Comparison of ENCODE assay signal across 17 mouse cellular contexts in genomic region chr19:56838942-56839706, GRCm38 (mm10). TPM values are rescaled to one million over a fixed set of nuclear protein-coding genes. Genes with fewer than 3 reads are reported as not detected.
DNase-seq lines count a peak whose midpoint lies in the region; ATAC-seq and TF ChIP-seq lines count a peak whose summit lies in the region.
"Had no signal": no experiment of that assay in that cellular context is flagged by ENCODE, and none has a peak within 500 bp of the region (broad histone marks: within the 10 kb centered on the region; RNA-seq: fewer than 3 reads in every experiment).

No protein-coding gene starts in this region.

- no peaks in the 10 kb centered on the region for H3K9me3 ChIP-seq in midbrain, postnatal 0 days (ENCODE audit: low read length)
- H3K9me3 ChIP-seq in midbrain, embryonic 13.5 days, result no peaks in the 10 kb centered on the region
- no peaks in the 10 kb centered on the region for H3K9me3 ChIP-seq in stomach, postnatal 0 days (ENCODE audit: control insufficient read depth, low read length)

- no peak for ATAC-seq in midbrain, postnatal 0 days (ENCODE audit: low FRiP score)
- ATAC-seq in midbrain, embryonic 13.5 days, result no peak
- no peak for ATAC-seq in stomach, postnatal 0 days (ENCODE audit: low FRiP score, low TSS enrichment)
- ATAC-seq: Patski had no signal

- no peak for TF ChIP-seq EP300 in stomach, postnatal 0 days (optimal IDR thresholded peaks at IDR 0.05)

- no peak overlapping the region for H3K4me3 ChIP-seq in midbrain, postnatal 0 days (ENCODE audit: low read depth, low read length)
- H3K4me3 ChIP-seq in midbrain, embryonic 13.5 days (replicated peaks), result no peak overlapping the region
- no peak overlapping the region for H3K4me3 ChIP-seq in stomach, postnatal 0 days (ENCODE audit: low read depth, low read length)

- no peak overlapping the region for H3K27ac ChIP-seq in midbrain, postnatal 0 days (ENCODE audit: low read depth, low read length)
- no peak overlapping the region for H3K27ac ChIP-seq in midbrain, embryonic 13.5 days
- no peak overlapping the region for H3K27ac ChIP-seq in stomach, postnatal 0 days (replicated peaks)
- H3K27ac ChIP-seq: liver, embryonic 14.5 days had no signal

- H3K36me3 ChIP-seq in midbrain, postnatal 0 days (ENCODE audit: insufficient read depth, low read length), result no peaks in the 10 kb centered on the region
- H3K36me3 ChIP-seq in midbrain, embryonic 13.5 days, result no peaks in the 10 kb centered on the region
- no peaks in the 10 kb centered on the region for H3K36me3 ChIP-seq in stomach, postnatal 0 days (ENCODE audit: control insufficient read depth, insufficient read depth, low read length)

- WGBS in midbrain, postnatal 0 days, result 71% methylated on average over 17 of the region's 17 CpGs
- 70% methylated on average over 17 of the region's 17 CpGs for WGBS in midbrain, embryonic 13.5 days
- WGBS in stomach, postnatal 0 days, result 71% methylated on average over 17 of the region's 17 CpGs

- no peaks in the 10 kb centered on the region for H3K27me3 ChIP-seq in midbrain, postnatal 0 days (ENCODE audit: insufficient read depth, low read length)
- no peaks in the 10 kb centered on the region for H3K27me3 ChIP-seq in midbrain, embryonic 13.5 days
- no peaks in the 10 kb centered on the region for H3K27me3 ChIP-seq in stomach, postnatal 0 days (ENCODE audit: control insufficient read depth, insufficient read depth, low read length)

- no peak overlapping the region for H3K9ac ChIP-seq in midbrain, postnatal 0 days (replicated peaks; ENCODE audit: low read length, poor library complexity, severe bottlenecking)
- no peak overlapping the region for H3K9ac ChIP-seq in midbrain, embryonic 13.5 days (replicated peaks)
- H3K9ac ChIP-seq in stomach, postnatal 0 days (ENCODE audit: low read length), result no peak overlapping the region
- H3K9ac ChIP-seq: liver, embryonic 14.5 days had no signal

- no peak overlapping the region for H3K4me2 ChIP-seq in midbrain, postnatal 0 days (ENCODE audit: low read depth, low read length, poor library complexity, severe bottlenecking)
- no peak overlapping the region for H3K4me2 ChIP-seq in midbrain, embryonic 13.5 days (replicated peaks)
- H3K4me2 ChIP-seq in stomach, postnatal 0 days (replicated peaks; ENCODE audit: low read depth), result no peak overlapping the region

- H3K4me1 ChIP-seq in midbrain, postnatal 0 days (ENCODE audit: insufficient read depth, low read length), result no peaks in the 10 kb centered on the region
- H3K4me1 ChIP-seq in midbrain, embryonic 13.5 days (replicated peaks), result 0 out of 2 replicates have a peak, but pooled peaks cover 3% of the 10 kb centered on the region
- no peaks in the 10 kb centered on the region for H3K4me1 ChIP-seq in stomach, postnatal 0 days (replicated peaks; ENCODE audit: control insufficient read depth, insufficient read depth)

- intact Hi-C loops in heart, postnatal 25 days (cut with DNase I), result no loop called here
- intact Hi-C loops in gastrocnemius, postnatal 14 days (cut with DNase I; ENCODE audit: low total_unique reads), result no loop called here

- TF ChIP-seq CTCF in midbrain, postnatal 0 days (IDR thresholded peaks at IDR 0.05), result peak; percentile 33; the same call in 1 of the 2 replicates
- TF ChIP-seq CTCF in stomach, postnatal 0 days (IDR thresholded peaks at IDR 0.05; ENCODE audit: low read depth), result peak; percentile 44; the same call in 1 of the 2 replicates

- DNase-seq in heart, adult 18-20 months, result peak; percentile 22 to 30
- no peak for DNase-seq in heart, postnatal 25 days (ENCODE audit: low spot score)
- DNase-seq in midbrain, postnatal 0 days (ENCODE audit: low spot score), result no peak
- DNase-seq in gastrocnemius, postnatal 14 days, result peak; percentile 26
- no peak for DNase-seq in stomach, postnatal 0 days (ENCODE audit: low spot score)
- no peak for DNase-seq in right cerebral cortex, postnatal 25 days
- DNase-seq: adrenal gland, adult 2 months; kidney, adult 18-20 months; right cerebral cortex, postnatal 14 days; thymus, postnatal 4 days had no signal

RNA-seq across cellular contexts. Expression of gene Tdrd1, which starts 13.1 kb away (rescaled TPM):
- total RNA-seq in heart, adult 18-20 months (2021), result not detected
- under 1 TPM in 1 of 2 experiments, not detected in 1; 0.06 TPM for total RNA-seq in heart, postnatal 25 days (2021)
- total RNA-seq in midbrain, postnatal 0 days (2014; rRNA removed), result 0.85 and 0.99 TPM in 2 replicates
- polyA plus RNA-seq in midbrain, postnatal 0 days (2015; fragmentation: Nextera tagmentation; extraction: Ambion mirVana), result 0.52 and 0.88 TPM in 2 replicates
- polyA plus RNA-seq in midbrain, embryonic 13.5 days (2015; fragmentation: Nextera tagmentation; extraction: Ambion mirVana), result 0.42 and 0.62 TPM in 2 replicates
- not detected for total RNA-seq in gastrocnemius, postnatal 14 days (2021)
- polyA plus RNA-seq in stomach, postnatal 0 days (2015; fragmentation: Nextera tagmentation; extraction: Ambion mirVana), result 1.2 and 1.7 TPM in 2 replicates
- total RNA-seq: adrenal gland, adult 2 months; gastrocnemius, postnatal 36 days; neutrophil, adult 5-6 weeks had no signal
- polyA plus RNA-seq: adrenal gland, adult 2 months had no signal

RNA-seq across cellular contexts. Expression of gene Ccdc186, which starts 17.1 kb away (rescaled TPM):
- 10 to 100 TPM; 27.2 to 30.4 TPM for total RNA-seq in heart, adult 18-20 months (2021)
- total RNA-seq in heart, postnatal 25 days (2021), result 10 to 100 TPM; 26.0 to 30.7 TPM
- total RNA-seq in midbrain, postnatal 0 days (2014; rRNA removed), result 13.5 and 30.1 TPM in 2 replicates
- 16.8 and 20.8 TPM in 2 replicates for polyA plus RNA-seq in midbrain, postnatal 0 days (2015; fragmentation: Nextera tagmentation; extraction: Ambion mirVana)
- polyA plus RNA-seq in midbrain, embryonic 13.5 days (2015; fragmentation: Nextera tagmentation; extraction: Ambion mirVana), result 28.8 and 29.1 TPM in 2 replicates
- 10 to 100 TPM; 21.8 to 22.5 TPM for total RNA-seq in gastrocnemius, postnatal 14 days (2021)
- 9.1 and 13.4 TPM in 2 replicates for polyA plus RNA-seq in stomach, postnatal 0 days (2015; fragmentation: Nextera tagmentation; extraction: Ambion mirVana)

RNA-seq across cellular contexts. Expression of gene Vwa2, which starts 34.9 kb away (rescaled TPM):
- total RNA-seq in heart, adult 18-20 months (2021), result not detected
- total RNA-seq in heart, postnatal 25 days (2021), result not detected
- total RNA-seq in midbrain, postnatal 0 days (2014; rRNA removed), result 0.77 and 1.4 TPM in 2 replicates
- polyA plus RNA-seq in midbrain, postnatal 0 days (2015; fragmentation: Nextera tagmentation; extraction: Ambion mirVana), result 0.37 and 0.68 TPM in 2 replicates
- polyA plus RNA-seq in midbrain, embryonic 13.5 days (2015; fragmentation: Nextera tagmentation; extraction: Ambion mirVana), result 0.26 and 0.36 TPM in 2 replicates
- not detected for total RNA-seq in gastrocnemius, postnatal 14 days (2021)
- polyA plus RNA-seq in stomach, postnatal 0 days (2015; fragmentation: Nextera tagmentation; extraction: Ambion mirVana), result 0.99 and 1.0 TPM in 2 replicates
- total RNA-seq: adrenal gland, adult 2 months; gastrocnemius, postnatal 36 days; megakaryocyte, adult 5-6 weeks; monocyte, adult 5-6 weeks; neutrophil, adult 5-6 weeks had no signal
- polyA plus RNA-seq: adrenal gland, adult 2 months had no signal

Comparison
In these comparisons a context has a peak if more than half of its experiments do, and no peak if none do; other contexts are left out.
1. DNase-seq: peak in heart, adult 18-20 months (2 of 2) and gastrocnemius, postnatal 14 days (single experiment); none in heart, postnatal 25 days (single experiment), midbrain, postnatal 0 days (single experiment), stomach, postnatal 0 days (single experiment) and right cerebral cortex, postnatal 25 days (single experiment).